Mouse (Mus musculus): ENCODE data around the gene Pla2g15. TPM values are rescaled to one million over a fixed set of nuclear protein-coding genes. Genes with fewer than 3 reads are reported as not detected.
"Not testable (repeated sequence)": the region's sequence is repeated elsewhere in the genome, so short reads cannot be mapped to it uniquely, and the experiment has no call there.

Gene Pla2g15
- polyA plus RNA-seq, 1 experiment from 2014 or later = 18.1 TPM

DNA sequence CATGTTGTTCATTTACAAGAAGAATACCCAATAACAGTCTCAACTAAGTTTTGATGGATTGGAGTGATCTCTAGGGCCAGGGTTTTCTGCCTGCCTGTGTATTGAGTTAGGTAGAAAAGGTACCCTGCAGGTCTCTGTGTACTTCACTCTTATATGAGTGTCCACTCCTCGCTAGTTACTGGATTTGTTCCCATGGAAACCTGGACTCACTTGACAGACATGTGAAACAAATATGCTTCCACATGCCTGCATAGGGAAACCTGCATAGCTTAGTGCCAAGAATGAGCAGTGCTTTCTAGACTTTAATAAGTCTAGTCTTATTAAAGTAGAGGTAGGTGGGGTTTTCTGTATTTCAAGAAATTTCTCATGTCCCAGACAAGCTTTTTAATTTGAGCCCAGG, 26.7 kb downstream of the Pla2g15 start:
- ATAC-seq (ENCODE audit: insufficient number of reproducible peaks, insufficient read depth, low FRiP score, low TSS enrichment, low read depth) = no peak

DNA sequence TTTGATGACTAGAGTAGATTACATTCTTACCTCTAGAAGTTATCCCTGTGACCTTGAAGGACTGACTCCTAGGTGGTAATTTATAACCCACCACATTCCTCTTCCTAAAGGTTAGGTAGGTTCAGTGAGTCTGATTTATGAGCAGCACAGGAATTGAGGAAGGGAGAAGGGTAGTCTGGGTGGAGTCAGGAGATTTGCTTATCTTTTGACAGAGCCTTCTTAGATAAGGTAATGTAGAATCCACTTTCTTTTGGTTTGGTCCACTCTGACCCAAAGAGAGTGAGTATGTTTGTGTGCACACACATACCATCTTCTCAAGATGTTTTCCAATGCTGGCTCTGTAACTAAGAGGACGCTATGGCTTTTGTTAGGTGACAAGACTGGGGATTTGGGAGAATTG, 27.4 kb downstream of the Pla2g15 start:
- no peaks in the 10 kb centered on the region for H3K9me3 ChIP-seq
- peaks cover 23% of the 10 kb centered on the region for H3K36me3 ChIP-seq
- H3K4me1 ChIP-seq = peaks cover 9% of the 10 kb centered on the region; the same call in 1 of the 2 replicates
- WGBS = 72% methylated on average over 1 of the region's 1 CpGs
- no peaks in the 10 kb centered on the region for H3K27me3 ChIP-seq
- no peak overlapping the region for H3K9ac ChIP-seq
- no peak for ATAC-seq (ENCODE audit: insufficient number of reproducible peaks, insufficient read depth, low FRiP score, low TSS enrichment, low read depth)
- no peak overlapping the region for H3K27ac ChIP-seq
- no peak overlapping the region for H3K4me3 ChIP-seq
- no peak overlapping the region for H3K4me2 ChIP-seq

More for the DNA sequence above, 26.7 kb downstream of the Pla2g15 start:
- H3K36me3 ChIP-seq = peaks cover 16% of the 10 kb centered on the region
- H3K4me3 ChIP-seq = no peak overlapping the region
- 28% methylated on average over 1 of the region's 1 CpGs for WGBS
- H3K4me1 ChIP-seq = peaks cover 9% of the 10 kb centered on the region; the same call in 1 of the 2 replicates
- no peak overlapping the region for H3K27ac ChIP-seq
- H3K27me3 ChIP-seq = no peaks in the 10 kb centered on the region
- H3K9me3 ChIP-seq = no peaks in the 10 kb centered on the region
- H3K9ac ChIP-seq = no peak overlapping the region
- no peak overlapping the region for H3K4me2 ChIP-seq

DNA sequence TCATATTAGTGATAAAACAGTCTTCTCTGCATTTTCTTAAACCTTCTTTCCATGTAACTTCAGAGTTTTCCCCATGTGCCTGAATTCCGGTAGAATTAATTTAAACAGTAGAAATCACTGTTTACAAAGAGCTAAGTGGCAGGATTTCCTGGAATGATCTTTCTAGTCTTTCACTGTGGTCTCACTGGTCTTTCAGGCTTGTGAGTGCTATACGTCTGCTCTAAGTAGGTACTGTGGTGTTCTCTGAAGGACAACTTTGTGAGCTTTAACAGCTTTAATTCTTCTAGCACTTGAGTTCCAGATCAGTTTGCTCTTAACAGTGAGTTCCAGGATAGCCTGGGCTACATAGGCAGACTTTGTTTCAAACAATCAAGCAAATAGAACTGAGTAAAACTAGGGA, 28.2 kb downstream of the Pla2g15 start:
- Histone ChIP-seq H3K27ac (no peak overlapping the region), H3K27me3 (no peaks in the 10 kb centered on the region), H3K4me1 (peaks cover 9% of the 10 kb centered on the region; the same call in 1 of the 2 replicates), H3K4me2 (no peak overlapping the region), H3K4me3 (no peak overlapping the region), H3K36me3 (peaks cover 27% of the 10 kb centered on the region), H3K9ac (no peak overlapping the region), H3K9me3 (no peaks in the 10 kb centered on the region)
- no peak for ATAC-seq (ENCODE audit: insufficient number of reproducible peaks, insufficient read depth, low FRiP score, low TSS enrichment, low read depth)
- 71% methylated on average over 2 of the region's 2 CpGs for WGBS

DNA sequence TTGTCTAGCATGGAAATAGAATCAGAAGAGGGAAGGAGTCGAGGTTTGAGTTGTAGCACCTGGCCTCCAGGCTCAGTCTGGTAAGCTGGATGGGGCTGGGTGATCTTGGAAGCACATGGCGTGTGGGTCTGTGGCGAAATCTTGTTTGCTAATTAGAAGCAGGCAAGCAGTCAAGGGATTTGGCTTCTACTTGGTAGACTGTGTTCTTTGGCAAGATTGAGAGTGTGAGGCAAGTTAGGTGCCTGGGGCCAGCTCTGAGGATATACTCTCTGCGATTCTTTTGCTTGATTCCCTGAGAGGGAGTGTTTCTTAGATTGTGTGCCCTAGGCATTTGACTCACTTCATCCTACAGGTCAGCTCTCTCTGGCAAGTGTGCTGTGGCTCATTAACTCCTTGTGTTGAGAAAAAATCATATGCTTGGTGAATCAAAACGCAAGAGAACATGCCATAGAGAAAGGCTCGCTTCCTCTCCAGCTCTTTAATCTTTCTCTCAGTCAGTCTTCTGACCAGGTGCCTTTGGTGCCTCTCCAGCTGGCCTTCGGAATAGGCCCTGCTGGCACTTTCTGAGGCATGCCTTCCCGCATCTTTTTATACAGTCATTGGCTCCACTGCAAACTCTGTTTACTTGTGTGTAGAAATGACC, 35.5 kb downstream of the Pla2g15 start:
- H3K4me2 ChIP-seq = no peak overlapping the region
- peaks cover 62% of the 10 kb centered on the region for H3K36me3 ChIP-seq
- no peak overlapping the region for H3K4me3 ChIP-seq
- no peaks in the 10 kb centered on the region for H3K27me3 ChIP-seq
- no peak for ATAC-seq (ENCODE audit: insufficient number of reproducible peaks, insufficient read depth, low FRiP score, low TSS enrichment, low read depth)
- H3K4me1 ChIP-seq = peaks cover 7% of the 10 kb centered on the region; the same call in 1 of the 2 replicates
- no peaks in the 10 kb centered on the region for H3K9me3 ChIP-seq
- WGBS = 61% methylated on average over 8 of the region's 8 CpGs
- no peak overlapping the region for H3K9ac ChIP-seq
- 0 out of 2 replicates have a peak overlapping the region, but pooled peaks have one; percentile 18 for H3K27ac ChIP-seq

DNA sequence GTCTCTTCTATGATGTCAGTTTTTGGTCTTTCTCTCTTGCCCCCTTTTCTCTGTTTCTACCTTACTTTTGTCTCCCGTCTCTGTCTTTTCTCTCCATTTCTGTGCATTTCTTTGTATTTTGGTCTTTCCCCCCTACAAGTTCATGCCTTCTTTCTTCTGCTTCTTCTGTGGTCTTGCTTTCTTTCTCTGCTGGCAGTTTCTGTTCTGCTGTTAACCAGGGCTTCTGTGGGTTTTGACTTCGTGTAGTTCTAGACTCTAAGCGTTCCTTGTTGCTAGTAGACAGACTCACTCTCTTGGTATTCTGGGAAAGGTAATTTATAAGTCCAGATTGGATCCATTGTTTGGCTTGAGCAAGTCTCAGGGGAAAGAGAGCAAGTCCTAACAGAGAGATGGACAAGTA, 36.2 kb downstream of the Pla2g15 start:
- ATAC-seq (ENCODE audit: insufficient number of reproducible peaks, insufficient read depth, low FRiP score, low TSS enrichment, low read depth) = no peak
- Histone ChIP-seq H3K4me3 (no peak overlapping the region), H3K9ac (no peak overlapping the region), H3K4me1 (peaks cover 7% of the 10 kb centered on the region; the same call in 1 of the 2 replicates), H3K9me3 (no peaks in the 10 kb centered on the region), H3K36me3 (peaks cover 67% of the 10 kb centered on the region), H3K4me2 (no peak overlapping the region), H3K27ac (no peak overlapping the region), H3K27me3 (no peaks in the 10 kb centered on the region)
- 95% methylated on average over 3 of the region's 3 CpGs for WGBS

DNA sequence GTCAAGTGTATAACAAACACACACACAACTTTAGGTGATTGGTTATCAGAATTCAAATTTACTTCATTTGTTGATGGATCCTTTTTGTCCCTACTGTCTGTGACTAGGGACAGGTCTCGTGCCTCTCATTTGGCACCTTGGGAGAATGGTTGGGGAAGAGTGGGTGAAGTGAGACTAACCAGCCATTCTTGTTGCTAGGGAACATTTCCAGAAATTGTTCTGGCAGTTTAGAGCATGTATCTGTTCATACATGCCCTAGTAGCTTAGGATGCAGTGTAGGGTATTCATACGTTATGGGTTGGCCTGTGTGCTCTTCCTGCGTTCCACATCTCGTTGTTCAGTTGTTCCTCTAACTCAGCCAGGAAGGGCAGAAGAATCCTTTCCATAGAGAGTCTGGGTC, 39.0 kb downstream of the Pla2g15 start:
- H3K4me2 ChIP-seq = no peak overlapping the region
- H3K9me3 ChIP-seq = no peaks in the 10 kb centered on the region
- ATAC-seq (ENCODE audit: insufficient number of reproducible peaks, insufficient read depth, low FRiP score, low TSS enrichment, low read depth) = no peak
- no peak overlapping the region for H3K27ac ChIP-seq
- H3K36me3 ChIP-seq = peaks cover 73% of the 10 kb centered on the region
- H3K9ac ChIP-seq = no peak overlapping the region
- H3K27me3 ChIP-seq = no peaks in the 10 kb centered on the region
- H3K4me1 ChIP-seq = peaks cover 7% of the 10 kb centered on the region; the same call in 1 of the 2 replicates
- no peak overlapping the region for H3K4me3 ChIP-seq
- 94% methylated on average over 4 of the region's 4 CpGs for WGBS

DNA sequence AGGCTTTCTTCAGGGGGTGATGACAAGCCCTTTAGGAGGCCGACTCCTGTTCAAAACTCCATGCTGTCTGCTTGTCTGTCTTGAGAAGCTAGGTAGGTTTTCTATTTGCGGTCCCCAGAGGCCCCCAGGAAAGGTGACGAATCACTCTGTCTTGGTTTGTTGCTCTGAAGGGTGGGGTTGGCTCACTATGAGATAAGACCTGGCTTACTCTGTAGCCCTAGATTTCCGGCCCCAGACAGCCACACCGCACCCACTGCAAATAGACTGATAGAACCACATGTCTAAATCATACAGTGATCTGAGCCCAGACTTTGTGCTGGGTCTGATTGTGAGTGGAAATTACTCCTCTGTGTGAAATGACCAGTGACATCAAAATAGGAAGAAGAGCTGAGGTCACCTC, 41.4 kb downstream of the Pla2g15 start:
- no peak for ATAC-seq (ENCODE audit: insufficient number of reproducible peaks, insufficient read depth, low FRiP score, low TSS enrichment, low read depth)
- 86% methylated on average over 5 of the region's 5 CpGs for WGBS

DNA sequence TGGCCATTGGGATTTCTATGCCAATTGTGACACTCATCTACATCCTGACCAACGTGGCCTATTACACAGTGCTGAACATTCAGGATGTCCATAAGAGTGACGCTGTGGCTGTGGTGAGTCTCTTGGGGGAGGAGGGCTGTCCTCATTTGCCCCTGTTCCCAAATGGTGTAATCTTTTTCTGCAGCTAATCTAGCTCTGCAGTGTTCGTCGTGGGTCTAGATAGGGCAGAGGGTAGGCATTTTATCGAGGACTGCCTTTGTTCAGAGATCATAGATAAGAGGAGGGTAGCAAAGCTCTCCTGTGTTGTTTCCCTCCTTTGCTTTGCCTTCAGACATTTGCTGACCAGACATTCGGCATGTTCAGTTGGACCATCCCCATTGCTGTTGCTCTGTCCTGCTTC, 43.0 kb downstream of the Pla2g15 start:
- H3K4me3 ChIP-seq = no peak overlapping the region
- no peak overlapping the region for H3K4me2 ChIP-seq
- no peaks in the 10 kb centered on the region for H3K27me3 ChIP-seq
- peaks cover 81% of the 10 kb centered on the region for H3K36me3 ChIP-seq
- no peaks in the 10 kb centered on the region for H3K4me1 ChIP-seq
- H3K9ac ChIP-seq = no peak overlapping the region
- no peak for ATAC-seq (ENCODE audit: insufficient number of reproducible peaks, insufficient read depth, low FRiP score, low TSS enrichment, low read depth)
- no peaks in the 10 kb centered on the region for H3K9me3 ChIP-seq
- H3K27ac ChIP-seq = no peak overlapping the region
- 86% methylated on average over 6 of the region's 6 CpGs for WGBS

More for the DNA sequence above, 41.4 kb downstream of the Pla2g15 start:
- Histone ChIP-seq H3K4me3 (no peak overlapping the region), H3K27ac (no peak overlapping the region), H3K4me1 (no peaks in the 10 kb centered on the region), H3K4me2 (no peak overlapping the region), H3K9me3 (no peaks in the 10 kb centered on the region), H3K27me3 (no peaks in the 10 kb centered on the region), H3K9ac (no peak overlapping the region), H3K36me3 (peaks cover 81% of the 10 kb centered on the region)

DNA sequence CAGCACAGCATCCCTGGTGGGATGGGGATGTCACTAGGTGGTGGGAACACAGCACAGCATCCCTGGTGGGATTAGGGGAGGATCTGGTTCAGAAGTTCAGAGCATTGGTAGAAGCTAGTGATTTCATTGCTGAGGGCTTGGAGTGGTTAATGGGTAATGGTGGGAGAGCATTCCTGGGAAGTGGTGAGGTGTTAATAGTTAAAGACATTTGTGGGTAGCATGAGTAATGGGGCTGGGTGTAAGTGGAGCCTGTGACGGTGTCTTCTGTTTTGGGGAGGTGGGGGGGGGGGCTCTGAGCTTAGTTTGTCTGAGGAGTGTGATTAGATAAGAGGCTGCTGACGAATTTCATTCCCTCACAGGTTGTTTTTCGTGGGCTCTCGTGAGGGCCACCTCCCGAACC, 43.9 kb downstream of the Pla2g15 start:
- 90% methylated on average over 5 of the region's 5 CpGs for WGBS
- no peaks in the 10 kb centered on the region for H3K4me1 ChIP-seq
- H3K36me3 ChIP-seq = peaks cover 85% of the 10 kb centered on the region
- H3K4me3 ChIP-seq = no peak overlapping the region
- no peak overlapping the region for H3K27ac ChIP-seq
- no peak for ATAC-seq (ENCODE audit: insufficient number of reproducible peaks, insufficient read depth, low FRiP score, low TSS enrichment, low read depth)
- H3K9me3 ChIP-seq = no peaks in the 10 kb centered on the region
- H3K4me2 ChIP-seq = no peak overlapping the region
- H3K9ac ChIP-seq = no peak overlapping the region
- no peaks in the 10 kb centered on the region for H3K27me3 ChIP-seq

DNA sequence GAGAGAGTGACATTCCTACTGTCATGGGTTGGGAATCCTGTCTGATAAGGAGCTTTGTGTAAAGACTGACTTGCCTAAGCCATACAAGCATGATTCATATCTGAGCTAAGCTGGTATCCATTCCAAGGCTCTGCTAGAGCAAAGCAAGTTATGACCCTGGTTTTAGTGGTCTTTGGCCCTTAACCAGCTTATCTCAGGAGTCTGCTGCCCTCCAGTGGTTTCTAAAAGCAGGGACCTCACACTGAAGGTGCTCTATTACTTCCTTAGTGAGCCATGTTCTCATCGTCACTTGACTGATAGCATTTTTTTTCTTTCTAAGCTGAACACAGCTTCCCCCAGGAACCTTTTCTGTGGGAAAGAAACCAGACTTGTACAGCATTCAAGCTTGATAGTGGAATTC, 48.5 kb downstream of the Pla2g15 start:
- Histone ChIP-seq H3K36me3 (peaks cover 93% of the 10 kb centered on the region), H3K27me3 (no peaks in the 10 kb centered on the region), H3K9ac (no peak overlapping the region), H3K9me3 (no peaks in the 10 kb centered on the region), H3K4me1 (no peaks in the 10 kb centered on the region), H3K27ac (no peak overlapping the region), H3K4me3 (no peak overlapping the region), H3K4me2 (no peak overlapping the region)
- 10% methylated on average over 1 of the region's 1 CpGs for WGBS
- ATAC-seq (ENCODE audit: insufficient number of reproducible peaks, insufficient read depth, low FRiP score, low TSS enrichment, low read depth) = 0 out of 2 replicates have a peak, but pooled peaks have one; percentile 20

DNA sequence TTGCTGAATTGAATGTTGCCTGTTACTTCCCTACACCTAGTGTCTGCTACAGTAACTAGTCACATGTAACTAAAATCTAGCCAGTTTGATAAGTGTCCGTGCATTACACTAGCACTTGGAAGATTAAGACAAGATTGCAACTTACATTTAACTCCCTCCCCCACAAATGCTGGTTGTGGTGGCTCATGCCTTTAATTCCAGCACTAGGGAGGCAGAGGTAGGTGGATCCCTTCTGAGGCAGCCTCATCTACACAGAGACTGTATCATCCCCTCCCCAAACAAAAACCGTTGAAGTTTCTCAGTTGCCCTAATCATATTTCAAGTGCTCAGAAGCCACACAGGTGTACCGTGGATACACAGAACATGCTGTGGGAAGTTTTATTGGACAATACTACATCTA, 49.4 kb downstream of the Pla2g15 start:
- not testable (repeated sequence) for H3K4me2 ChIP-seq; H3K9me3 ChIP-seq; H3K27ac ChIP-seq; H3K9ac ChIP-seq; H3K27me3 ChIP-seq; H3K4me1 ChIP-seq; H3K4me3 ChIP-seq; ATAC-seq (ENCODE audit: insufficient number of reproducible peaks, insufficient read depth, low FRiP score, low TSS enrichment, low read depth)
- H3K36me3 ChIP-seq = peaks cover 92% of the 10 kb centered on the region
- 77% methylated on average over 3 of the region's 3 CpGs for WGBS

DNA sequence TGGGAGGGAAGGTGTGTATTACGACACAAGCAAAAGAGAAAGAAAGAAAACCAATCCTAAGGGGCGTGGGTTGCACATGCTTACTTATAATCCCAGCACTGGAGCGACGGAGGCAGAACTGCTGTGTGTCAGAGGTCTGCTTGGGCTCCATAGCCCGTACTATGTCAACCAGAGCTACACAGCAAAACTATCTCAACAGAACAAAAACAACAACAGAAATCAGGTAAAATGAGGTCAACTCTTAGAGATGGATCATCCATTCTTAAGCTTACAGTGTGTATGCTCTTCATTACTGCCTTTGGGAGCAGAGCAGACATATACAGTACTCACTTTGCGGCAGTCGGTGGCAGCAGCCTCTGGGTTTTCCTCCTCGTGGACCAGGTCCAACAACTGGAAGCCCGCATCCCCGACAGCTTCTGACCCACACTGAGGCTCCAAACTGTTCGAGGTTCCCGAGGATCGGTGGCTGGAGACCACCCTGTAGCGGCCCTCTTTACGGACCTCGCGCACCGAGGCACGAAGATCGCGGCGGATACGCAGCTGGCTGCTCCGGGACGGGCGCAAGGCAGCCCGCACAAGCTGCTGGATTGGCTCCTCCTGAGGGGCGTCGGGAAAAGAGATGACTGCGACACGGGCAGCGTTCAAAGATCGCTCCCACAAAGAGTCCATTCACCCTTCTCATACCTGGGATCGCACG, 60.0 kb downstream of the Pla2g15 start:
- ATAC-seq (ENCODE audit: insufficient number of reproducible peaks, insufficient read depth, low FRiP score, low TSS enrichment, low read depth) = peak; percentile 33; the same call in 1 of the 2 replicates
- H3K4me2 ChIP-seq = peak overlapping the region; percentile 79
- H3K4me3 ChIP-seq = peak overlapping the region; percentile 85
- H3K27me3 ChIP-seq = no peaks in the 10 kb centered on the region
- peak overlapping the region; percentile 94 for H3K9ac ChIP-seq
- under 1% methylated on average over 35 of the region's 35 CpGs for WGBS
- peaks cover 48% of the 10 kb centered on the region for H3K36me3 ChIP-seq
- peaks cover 19% of the 10 kb centered on the region for H3K4me1 ChIP-seq
- peak overlapping the region; percentile 95 for H3K27ac ChIP-seq
- no peaks in the 10 kb centered on the region for H3K9me3 ChIP-seq
